Mouse (Mus musculus) natural killer cell, adult 2 months (primary cell): ENCODE results near the gene Pdx1.

Experiments
- DNase-seq, 2 experiments: peaks; one replicate each; pipeline ENCODE4 v3.0.0; 2022; ENCODE audit warnings: low spot score in 2 of 2

The Pdx1 gene

DNA sequence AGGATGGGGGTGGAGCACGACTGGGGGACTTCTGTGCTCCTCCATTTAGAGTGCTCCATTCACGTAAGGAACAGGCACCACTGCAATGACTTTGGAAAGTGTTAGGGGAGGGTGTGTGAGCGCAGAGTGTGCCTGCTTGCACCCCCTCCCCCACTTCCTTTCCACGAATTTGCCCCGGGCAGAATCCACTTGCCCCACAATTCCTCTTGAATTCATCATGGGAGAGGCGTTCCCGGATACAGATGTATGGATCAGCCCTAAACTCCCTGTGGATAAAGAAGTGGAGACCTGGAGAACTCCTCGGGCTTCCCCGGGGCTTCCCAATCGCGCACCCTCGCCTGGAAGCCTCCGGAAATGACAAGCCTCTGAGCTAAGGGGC is 7.8 kb downstream of the Pdx1 start:
- no peak for DNase-seq

DNA sequence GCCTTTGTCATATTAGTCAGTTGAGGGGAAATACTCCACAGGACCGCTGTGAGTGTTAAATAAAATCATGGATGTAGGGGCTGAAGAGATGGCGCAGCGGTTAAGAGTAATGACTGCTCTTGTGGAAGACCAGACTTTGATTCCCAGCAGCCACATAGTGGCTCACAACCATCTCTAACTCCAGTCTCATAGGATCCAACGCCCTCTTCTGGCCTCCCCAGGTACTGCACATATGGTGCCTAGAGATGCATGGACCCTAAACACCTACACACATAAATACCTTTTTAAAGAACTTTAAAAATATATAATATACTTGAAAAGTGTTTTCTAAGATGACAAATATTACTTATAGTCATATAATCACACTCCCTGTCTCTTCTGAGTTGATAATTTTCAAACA is 14.6 kb downstream of the Pdx1 start:
- no peak for DNase-seq

DNA sequence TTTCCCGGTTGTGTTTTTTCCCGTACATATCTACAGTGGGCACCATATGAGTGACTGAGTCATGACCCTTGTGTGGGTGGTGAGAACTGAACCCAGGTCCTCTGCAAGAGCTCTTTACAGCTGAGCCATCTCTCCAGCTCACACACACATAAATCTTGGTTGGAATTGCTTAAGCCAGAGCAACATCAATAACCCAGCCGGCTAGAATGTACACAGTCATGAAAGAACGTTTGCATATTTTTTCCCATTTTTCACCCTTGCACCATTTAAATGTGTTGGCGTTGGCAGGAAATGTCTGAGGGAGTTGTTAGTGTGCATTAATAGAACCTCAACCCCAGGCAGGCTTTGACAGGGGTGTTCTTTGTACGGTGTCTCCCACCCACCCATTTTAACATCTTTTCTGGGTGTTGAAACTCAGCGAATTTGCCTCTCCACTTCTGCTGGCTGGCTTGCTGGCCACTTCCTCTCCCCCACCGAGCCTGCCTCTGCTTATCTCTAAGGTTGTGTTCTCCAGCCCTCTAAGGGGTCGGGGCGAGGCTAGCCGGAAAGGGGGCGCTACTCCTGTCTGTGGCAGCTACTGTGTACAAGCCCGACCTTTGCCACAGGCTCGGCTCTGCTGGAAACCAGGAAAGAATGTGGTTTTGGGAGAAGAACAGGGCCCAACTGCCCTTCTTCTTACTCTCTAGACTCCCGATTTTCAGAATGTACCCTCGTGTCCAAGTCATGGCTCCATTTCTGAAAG is 22.2 kb downstream of the Pdx1 start:
- no peak for DNase-seq

DNA sequence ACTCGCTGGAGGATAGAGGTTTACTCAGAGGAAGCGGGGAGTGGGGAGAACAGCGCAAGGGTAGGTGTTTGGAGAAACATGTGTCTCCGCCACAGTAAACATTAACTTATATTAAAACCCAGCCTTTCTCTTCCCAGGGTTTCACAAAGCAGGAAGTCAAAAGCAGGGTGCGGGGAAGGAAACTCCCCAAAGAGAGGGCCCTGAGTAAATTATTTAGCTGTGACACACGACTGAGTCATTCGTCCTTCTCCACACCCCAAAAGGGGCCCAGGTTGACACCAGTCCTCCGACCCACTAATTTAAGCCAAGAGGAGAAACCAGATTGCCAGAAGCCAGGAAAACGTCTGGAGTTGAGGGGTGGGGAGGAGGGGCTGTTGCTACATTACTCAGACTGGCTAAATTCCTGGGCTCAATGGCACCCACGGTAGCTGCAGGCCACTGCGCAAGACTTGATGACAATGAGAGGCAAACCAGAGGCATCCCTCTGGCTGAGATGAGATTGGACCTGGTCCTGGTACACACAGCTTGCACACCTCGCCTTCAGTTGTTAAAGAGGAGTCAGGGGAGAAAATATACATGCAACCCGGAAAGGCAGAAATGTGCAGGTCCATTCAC is 22.9 kb downstream of the Pdx1 start:
- DNase-seq = no peak

DNA sequence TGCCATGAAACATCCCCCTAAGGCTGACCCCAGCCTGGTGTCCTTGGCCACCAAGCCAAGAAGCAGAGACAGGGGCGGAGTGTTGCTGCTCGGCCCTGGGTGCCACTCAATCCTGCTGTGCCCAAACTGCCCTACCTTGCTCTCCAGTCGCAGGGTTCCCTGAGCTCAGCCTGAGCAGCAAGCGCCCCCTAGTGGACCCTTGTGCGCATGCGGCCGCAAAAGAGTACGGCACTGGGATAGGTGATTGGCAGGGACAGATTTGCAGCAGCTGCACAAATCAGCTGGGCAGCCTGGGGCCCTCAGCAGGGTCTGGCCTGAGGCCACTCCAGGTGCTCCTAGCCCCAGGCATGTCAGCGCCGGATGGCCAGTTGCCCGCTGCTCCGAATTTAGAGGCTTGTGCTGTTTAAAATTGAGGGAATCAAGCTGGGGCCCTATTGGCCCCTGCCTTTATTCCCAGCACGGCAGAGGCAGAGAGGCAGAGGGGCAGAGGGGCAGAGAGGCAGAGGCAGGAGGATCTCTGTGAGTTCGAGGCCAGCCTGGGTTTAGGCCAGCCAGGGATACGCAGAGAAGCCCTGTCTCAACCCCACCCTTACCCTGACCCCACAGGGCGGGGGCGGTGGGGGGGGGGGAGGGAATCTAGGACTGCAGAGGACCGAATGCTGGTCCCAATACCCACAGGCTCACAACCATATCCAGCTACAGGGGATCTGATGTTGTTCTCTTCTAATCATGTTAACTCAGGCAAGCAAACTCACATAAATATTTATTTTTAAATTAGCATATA is 23.6 kb downstream of the Pdx1 start:
- peak; percentile 16 to 46 for DNase-seq

DNA sequence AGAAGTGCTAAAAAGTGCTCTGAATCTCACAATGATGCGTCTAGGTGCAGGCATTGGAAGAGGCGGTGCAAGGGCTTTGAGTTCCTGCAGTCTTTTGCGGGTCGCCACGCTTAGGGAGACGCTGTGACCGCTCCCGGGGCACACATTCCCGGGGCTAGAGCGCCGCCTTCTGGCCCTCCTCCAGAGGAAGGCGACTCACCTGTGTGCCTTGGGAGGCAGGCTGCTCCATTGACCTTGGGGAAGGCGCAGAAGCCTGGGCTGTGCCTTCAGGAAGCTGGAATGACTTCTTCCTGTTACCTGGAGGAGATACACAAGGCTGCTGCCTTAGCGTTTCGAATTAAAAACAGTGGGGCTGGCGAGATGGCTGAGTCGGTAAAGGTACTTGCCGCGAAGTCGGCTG is 24.4 kb downstream of the Pdx1 start:
- DNase-seq = no peak

DNA sequence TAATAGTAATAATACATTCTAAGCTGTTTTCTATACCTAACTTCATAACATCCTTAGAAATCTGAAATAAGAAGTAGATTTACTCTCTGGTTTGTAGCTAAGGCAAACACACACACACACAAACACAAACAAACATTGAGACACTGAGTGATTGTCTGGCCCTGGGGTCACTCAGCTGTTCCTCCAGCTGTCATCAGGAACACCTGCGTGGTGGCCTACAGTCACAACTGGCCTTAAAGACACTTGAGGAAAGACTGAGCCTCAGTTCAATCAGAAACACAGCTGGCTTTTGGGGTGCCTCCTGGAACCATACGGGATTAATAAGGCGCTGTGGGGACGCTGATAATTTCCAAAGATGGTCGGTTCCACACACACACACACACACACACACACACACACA is 27.5 kb downstream of the Pdx1 start:
- no peak for DNase-seq

DNA sequence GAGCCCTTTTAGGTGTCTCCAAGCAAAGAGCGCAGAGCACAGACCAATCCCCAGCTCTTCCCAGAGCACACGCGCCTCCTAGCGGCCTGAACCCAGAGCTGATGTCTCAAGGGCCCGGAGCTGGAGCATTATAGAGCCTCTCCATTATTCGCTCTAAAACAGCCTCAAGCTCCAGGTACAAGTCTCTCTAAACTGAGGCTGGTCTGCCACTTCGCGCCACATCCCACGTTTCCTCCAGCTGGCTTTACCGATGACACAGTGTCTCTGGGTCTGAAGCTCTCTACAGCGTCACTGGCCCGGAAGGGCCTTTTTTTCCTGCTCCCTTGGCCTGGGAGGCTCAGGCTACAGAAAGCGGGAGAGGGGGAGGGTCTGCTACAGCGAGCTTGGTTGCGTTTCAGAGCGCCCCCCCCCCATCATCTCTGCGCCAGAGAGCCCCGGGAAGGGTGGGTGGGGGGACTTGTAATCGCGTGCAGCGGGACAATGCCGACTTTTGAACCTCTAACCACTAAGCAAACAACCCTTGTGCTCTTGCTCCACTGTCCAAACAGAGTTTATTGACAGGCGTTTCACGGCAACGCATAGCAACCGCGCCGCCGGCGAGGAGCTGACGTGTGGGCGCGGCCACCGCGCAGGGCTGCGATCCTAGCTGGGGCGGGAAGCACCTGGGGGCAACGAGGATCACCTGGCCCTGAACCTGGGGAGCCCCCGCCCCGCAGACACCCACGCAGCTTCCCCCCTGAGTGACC is 29.7 kb downstream of the Pdx1 start:
- DNase-seq = no peak

DNA sequence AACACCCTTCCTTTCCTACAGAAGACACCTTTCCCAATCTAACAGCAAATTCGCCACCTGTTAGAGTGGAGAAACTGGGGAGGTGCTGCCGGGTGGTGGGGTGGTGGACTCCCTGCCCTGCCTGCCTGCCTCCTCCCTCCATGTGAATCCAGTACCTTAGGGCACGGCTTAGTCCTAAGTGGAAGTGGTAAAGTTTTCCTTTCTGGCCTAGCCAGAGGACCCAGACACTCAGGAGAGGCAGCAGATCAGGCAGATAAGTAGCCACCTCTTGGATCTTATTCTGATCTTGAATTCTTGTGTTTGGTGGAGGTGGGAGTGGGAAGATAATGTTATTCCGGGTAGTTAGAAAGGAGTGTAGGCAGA is 30.2 kb downstream of the Pdx1 start:
- DNase-seq = no peak

DNA sequence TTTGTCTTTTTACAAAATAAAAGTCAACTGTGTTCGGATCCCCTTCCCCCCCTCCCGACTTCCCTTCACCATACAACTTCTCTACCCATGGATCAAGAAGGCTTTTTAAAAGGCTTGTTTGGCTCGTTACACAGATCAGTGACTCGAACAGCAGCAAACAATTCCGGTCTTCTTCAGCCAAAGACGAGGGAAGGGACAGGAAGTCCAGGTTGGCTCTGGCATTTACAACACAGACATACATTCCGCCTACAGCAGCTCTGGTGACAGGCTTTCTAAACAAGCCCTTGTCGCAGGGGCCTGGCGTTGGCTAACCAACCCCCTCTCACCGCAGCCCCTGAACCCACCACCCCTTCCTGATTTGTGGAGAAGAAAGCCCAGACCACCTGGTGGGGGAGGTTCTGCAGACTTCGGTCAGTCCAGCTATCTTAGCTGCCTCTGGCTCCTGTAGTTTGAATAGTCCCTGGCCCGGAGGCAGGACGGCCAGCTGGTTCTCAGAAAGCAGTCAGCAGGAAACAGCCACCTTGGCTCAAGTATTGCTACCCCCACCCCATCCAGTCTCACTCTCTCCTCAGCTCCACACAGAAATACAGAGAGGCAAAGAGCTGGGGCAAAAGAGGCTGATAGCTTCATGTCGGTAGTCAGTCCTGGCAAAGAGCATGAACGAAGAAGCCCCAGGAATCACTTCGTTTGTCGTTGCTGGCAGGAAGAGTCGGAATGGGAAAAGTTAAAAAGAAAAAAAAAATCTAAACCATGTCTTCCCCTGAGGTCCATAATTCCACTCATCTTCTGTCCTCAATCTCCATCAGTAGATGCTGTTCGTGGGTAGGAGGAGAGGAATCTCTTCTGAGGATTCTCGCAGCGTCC is 31.4 kb downstream of the Pdx1 start:
- no peak for DNase-seq

DNA sequence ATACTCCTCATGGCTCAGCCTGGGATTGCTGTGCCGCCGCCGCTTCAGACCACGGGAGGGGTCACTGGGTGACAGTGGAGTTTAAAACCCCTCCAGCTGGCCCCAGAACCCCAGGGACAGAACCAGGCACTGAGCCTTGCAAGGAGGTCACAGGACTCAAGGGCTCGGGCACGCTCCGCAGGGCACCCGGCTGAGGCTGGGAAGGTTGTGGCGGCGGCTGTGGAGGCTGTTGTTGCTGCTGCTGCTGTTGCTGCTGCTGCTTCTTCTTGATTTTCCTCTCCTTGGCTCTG is 32.0 kb downstream of the Pdx1 start:
- DNase-seq = no peak

DNA sequence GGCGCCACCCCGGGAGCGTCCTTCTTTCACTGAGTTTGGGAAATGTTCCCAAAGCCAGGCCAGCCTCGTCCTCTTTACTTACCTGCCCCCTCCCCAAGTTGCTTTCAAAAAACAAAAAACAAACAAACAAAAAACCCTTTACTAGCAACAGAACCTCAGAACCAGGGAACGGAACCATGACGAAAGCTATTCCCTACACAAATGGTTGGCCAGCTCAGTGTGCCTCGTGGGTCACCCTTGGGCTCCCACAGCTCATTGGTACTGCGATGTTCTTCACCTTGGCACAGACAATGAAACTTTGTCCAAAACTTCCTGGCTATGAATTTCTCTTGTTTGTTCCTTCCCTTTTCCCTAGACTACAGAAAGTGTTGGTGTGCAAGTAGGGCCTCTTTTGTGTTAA is 32.4 kb downstream of the Pdx1 start:
- no peak for DNase-seq

DNA sequence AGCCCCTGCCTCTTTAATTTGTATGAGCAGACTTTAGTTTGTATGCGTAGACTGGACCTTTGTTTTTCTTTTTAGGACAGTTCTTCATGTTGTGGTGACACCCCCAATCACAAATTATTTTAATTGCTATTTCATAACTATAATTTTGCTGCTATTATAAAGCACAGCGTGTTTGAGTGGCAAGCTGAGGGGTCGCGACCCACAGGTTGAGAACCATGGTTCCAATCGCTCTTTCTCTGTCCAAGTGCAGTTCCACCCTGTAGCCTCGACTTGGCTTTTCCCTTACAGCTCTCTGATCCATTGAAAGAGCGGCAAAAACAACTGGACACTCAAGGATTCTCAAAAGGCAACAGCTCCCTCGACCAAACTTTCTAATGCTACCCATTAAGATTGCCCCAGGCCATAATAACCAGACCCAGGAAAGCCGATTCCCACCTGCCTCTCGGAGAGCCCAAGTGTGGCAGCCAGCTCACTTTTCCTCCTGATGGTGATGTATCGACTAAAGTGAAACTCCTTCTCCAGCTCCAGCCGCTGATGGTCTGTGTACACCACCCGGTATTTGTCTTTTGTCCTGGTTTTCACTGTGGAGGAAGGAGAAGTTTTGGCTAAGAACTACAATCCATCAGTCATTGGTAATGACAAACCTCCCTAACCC is 33.1 kb downstream of the Pdx1 start:
- no peak for DNase-seq

DNA sequence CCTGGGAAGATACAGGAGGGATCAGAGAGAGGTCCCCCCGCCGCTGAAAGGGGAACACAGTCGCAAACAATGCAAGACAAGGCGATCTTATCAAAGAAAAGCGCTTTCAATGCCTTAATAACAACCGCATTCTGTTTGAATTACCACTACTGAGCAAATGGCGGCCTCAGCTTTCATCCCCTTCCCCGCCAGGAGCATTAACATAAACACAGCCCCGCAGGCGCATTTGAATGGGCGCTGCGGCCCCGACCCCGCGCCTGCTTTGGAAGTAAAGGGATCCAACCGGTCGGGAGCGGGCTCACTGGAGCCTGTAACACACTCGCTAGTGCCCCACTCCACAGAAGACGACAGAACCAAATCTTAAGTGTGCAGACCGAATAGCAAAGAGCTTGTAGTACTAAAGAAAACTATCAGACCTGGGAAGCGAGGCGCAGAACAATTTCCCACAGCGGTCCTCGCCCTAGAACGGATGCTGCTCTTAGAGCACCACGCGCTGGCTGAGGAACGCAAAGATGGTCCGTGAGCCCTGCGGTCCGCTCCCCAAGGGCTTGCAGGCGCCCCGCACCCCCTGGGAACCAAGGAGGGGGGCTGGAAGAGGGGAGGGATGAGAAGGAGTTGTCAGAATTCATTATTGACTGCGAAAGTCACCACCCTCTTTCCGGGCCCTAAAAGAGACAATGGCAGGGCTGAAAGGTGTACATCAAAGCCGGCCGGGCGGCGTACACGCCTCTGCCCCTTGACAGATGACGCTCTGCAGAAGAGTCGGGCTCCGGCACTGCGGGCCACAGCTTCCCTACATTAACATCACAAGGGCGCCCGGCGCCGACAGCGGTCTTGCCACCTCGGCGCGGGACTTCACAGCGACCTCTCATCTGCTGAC is 34.8 kb downstream of the Pdx1 start:
- no peak for DNase-seq

DNA sequence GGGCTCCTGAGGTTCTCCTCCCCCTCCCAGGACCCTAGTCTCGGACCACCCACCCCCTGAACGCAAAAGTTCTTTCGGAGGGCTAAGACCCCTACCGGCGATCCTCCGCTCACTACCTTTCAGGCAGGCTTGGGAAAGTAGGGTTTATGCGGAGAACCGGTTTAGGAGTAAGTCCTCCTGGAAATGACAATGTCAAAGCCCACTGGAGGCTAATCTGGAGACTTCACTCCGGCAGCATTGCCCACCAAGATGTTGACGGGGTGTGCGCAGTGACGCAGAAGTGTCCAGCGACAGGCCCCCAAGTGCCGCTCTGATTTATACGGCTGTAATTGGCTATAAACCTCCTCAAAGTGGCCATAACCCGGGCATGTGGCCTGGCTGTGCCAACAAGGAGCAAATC is 35.4 kb downstream of the Pdx1 start:
- no peak for DNase-seq

DNA sequence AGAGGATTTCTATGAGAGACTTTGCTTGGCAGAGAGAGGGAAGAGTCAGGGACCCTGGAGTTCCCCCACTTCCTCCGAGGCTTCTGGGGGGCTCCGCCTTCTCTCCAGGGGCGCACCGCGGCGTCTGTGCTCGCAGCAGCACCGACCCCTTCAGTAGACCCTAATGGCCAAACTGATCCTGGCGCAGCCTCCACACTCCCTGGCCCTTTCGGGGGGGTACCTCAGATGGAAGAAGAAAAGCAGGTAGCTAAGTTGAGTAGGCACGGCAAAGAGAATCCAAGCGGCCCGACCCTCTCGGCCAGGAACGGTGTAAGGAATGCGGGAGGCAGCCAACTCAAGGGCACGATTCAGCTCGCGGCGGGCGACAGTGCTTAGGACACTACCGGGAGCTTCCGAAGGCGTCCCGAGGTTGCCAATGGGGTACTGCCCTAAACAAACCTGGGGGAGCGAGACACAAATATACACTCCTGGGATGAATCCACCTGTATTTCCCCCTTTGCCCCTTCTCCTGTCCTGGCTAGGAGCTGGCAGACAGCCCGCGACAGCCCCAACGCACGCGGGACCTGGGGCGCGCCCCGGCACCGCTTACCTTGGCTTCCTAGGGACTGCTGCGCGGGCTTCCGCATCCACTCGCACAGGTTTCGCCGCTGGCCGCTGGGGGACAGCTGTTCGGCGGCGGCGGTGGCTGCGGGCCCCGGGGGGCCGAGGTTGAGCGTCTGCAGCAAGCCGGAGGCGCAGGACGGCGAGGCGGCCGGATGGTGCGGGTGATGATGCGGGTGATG is 36.3 kb downstream of the Pdx1 start:
- DNase-seq = no peak

DNA sequence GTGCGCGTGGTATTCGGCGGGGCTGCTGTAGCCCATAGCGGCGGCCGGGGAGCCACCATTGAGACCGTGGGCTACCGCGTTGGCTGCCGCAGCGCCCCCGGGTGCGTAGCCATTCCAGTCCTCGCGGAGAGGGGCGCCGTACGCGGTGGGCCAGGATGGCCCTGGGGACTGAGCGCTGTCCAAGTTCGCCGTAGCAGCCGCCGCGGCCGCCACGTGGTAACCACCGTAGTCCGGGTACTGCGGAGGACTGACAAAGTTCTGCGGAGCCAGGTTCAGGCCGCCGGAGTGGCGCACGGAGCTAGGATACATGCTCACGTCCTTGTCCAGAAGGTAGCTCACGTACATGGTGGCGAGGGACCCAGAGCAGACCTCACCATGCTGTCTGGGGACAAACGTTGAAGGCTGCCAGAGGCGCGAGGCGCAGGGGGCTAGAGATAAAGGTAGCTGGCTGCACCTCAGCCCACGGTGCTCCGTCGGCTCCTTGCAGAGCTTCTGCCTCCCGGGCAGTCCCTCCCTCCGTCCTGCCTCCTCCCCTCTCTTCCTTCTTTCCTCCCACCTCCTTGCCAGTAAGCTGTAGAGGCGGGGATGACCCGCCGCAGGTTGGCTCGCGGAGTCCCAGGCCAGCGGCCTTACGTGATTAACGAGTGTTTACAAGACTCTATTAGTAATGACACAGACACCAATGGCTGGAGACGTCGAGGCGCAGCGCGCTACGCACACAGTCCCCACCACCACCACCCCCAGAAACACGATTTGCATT is 37.1 kb downstream of the Pdx1 start, which contains the start of gene Cdx2:
Gene Cdx2, minus strand, starts transcription at position 633 of the 760 bp plus-strand sequence.
- DNase-seq = no peak

DNA sequence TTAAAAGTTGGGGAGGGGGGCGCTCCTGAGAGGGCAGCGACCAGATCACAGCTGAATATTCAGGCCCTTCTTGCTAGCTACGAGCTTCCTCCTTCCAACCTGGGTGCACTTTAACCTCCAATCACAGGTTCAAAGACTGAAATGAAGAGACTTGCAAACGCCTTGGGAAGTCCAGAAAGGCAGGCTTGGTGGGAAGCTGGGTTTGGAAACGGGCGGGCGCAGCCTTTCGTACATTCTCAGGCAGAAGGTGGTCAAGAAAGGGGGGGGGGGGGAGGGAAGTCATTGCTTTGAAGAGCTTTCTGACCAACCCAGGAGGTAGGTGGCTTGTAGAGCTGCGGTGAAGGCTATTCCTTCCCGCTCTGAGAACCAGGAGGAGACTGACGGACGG is 37.6 kb downstream of the Pdx1 start:
- DNase-seq = no peak

DNA sequence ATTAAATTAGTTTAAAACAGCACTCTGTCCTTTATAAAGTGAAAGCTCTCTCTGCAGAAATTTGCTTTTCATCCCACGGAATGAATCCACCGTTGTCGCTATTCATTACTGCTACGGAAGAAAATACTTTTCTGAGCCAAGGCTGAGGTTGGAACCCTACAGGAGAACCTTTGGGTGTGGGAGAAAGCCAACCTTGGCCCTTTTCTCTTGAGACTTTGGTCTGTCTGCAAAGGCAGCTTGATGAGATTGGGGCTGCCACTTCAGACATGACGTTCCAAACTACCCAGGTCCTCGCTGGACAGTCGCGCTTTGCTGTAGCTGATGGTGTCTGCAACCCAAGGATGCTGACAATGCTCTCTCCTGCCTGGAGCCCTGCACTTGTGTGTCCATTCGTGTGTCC is 38.7 kb downstream of the Pdx1 start:
- DNase-seq = no peak
